Mouse (Mus musculus) ovary, postnatal 10 days (tissue): ENCODE data around the gene Gemin7.
"Not testable (repeated sequence)": the region's sequence is repeated elsewhere in the genome, so short reads cannot be mapped to it uniquely, and the experiment has no call there.

Experiments
- DNase-seq: peaks from one replicate; pipeline ENCODE4 v3.0.0; 2022; ENCODE audit warnings: low spot score

The Gemin7 gene

DNA sequence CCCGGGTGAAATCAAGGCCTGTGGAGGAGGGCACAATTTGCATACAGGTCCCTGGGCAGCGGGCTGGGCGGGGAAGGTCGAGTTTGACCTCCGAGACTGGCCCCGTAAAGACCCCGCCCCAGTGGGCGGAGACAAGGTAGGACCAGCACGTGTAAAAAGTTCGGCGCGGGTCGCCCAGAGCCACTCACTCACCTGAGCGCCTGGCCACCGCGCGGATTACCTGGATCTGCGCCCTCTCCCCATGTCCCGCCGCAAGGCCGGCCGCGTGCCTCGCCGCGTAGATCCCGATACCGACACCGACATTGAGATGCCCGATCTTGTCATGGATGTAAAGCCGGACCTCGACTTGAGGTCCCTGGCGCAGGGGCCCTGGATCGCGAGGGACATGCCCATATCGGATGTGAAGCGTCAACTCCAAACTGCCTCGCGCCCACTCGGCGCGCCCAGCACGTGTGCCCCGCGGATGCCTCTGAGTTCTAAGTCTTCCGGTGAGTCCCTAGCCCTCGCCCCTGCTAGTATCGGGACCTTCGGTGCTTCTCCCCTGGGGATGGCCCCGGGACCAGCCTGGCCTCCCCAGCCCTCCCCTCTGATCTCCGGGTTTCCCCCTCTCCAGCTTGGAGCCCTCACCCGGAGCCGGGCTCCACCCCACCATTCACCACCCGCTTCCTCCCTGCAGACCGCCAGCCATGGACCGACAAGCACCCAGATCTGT is at the start of gene Gemin7, which contains the start of gene Zfp296:
Gene Gemin7 (minus strand): TSS at position 455 of the 712 bp plus-strand sequence.
Gene Zfp296 (plus strand): TSS at position 147 of the 712 bp plus-strand sequence.
- DNase-seq, result no peak

DNA sequence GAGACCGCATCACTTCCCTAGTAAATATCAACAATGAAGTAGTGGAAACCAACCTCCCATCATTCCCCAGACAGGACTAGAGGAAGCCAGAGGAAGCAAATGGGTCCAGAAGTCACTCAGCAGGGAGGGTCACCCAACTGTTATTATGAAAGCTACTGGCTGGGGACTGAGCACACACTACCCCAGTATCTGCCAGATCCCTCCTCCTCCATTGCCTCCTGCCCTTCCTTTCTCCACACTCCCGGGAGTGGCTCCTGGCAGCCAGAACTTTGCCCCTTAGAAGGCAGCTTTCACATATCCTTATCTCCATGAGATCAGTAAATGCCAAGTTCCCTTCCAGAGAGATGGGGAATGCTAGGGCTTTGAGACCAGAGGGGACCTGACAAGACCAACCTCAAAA is 46.0 kb upstream of the Gemin7 start:
- DNase-seq, result no peak

DNA sequence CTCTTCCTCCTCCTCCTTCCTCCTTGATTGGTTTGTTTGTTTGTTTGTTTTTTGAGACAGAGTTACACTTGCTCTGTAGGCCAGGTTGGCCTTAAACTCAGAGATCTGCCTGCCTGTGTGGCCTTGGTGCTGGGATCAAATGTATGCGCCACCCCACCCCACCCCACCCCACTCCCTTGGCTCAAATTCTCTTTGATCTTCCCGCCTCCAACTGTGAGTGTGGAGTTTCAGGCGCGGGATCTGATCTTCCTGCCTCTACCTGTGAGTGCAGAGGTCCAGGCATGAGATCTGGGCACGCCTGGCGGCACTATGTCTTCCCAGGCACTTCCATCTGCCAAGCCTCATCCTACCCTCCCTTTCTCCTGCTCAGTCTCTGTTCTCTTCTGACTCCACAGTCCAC is 44.8 kb upstream of the Gemin7 start:
- DNase-seq, result no peak

DNA sequence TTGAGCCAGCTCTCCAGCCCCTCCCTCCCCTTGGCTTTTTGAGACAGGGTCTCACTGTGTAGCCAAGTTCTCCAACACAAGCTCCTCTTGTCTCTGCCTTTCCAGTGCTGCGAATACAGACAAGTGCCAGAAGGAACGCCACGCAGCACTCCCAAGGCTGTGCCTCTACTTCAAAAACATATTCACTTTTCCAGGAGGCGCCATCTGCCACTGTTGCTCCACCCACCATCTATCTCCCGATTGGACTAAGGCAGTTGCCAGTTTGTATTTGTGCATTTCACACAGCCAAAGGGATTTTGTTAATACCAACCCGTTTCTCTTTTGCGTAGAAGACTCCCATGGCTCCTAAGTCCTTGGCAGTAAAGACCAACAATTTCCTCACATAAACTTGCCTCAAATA is 43.4 kb upstream of the Gemin7 start:
- no peak for DNase-seq

DNA sequence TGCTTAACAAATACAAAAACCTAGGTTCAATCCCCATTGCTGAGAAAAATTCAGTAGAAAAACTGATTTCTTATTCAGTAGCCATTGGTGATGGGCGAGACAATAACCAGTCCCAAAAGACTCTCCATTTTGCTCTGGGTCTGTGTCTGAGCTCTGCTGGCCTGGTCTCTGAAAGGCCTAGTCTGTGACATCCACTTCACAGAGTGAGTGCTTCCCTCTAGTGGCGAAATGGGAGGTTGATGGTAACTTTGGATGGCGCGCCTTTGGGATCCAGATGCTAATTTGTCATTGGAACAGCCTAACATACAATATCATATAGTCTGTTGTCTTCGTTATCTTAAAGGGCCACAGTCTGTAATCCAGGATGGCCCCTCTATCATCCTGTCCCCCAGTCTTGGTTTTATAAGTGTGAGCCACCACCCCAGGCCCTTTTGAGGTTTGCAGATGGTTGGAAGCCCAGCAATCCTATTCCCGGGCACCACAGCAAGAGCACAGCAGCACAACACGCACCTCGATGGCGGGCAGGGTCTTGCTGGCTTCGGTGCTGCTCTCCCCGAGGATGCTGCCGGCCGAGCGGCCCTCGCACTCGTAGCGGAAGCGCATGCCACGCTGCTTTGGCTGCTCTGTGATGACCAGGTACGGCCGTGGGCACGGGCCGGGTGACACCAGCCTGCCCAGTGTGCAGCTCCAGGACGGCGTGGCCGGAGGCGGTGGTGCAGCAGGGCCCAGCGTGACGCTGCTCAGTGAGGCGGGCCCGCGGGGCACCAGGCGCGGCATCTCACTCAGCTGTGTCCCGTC is 41.8 kb upstream of the Gemin7 start:
- peak; percentile 52 for DNase-seq

DNA sequence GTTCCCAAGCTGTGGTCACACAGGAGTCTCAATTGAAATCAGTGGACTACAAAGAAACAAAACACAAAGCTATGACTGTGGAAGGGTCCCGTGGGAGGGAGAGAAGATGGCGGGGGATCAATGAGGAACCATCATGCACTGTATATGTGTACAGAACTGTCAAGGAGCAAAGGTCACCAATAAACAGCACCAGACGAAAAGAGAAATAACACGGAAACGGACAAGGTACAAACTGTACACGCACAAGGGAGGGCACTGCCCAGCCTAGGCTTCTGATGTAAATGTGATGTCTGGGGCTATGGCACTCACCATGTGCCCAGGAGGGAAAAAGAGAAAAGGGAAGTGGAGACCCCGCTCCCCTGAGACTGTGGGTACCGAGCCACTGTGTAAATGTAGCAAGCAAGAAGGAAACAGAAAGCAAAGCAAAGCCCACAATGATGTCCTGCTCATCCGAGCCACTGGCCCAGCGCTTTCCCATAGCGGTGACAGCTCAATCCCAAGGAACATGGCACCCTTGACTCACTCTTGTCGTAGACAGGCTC is 37.7 kb upstream of the Gemin7 start:
- DNase-seq, result no peak

DNA sequence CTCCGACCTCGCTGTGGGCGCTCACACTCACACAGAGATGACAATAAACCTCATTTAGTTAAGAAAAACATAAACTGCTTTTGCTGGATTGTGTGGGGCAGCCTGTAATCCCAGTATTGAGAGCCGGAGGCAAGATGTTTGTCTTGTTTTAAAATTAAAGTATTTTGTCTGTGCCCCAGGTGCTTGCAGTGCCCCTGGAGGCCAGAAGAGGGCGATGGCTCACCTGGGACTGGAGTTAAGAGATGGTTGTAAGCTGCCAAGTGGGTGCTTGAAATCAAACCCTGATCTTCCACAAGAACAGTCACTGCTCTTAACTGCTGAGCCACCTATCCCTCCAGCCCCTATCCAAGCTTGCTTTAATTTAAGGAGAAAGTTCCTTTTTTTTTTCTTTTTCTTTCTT is 33.6 kb upstream of the Gemin7 start:
- no peak for DNase-seq

DNA sequence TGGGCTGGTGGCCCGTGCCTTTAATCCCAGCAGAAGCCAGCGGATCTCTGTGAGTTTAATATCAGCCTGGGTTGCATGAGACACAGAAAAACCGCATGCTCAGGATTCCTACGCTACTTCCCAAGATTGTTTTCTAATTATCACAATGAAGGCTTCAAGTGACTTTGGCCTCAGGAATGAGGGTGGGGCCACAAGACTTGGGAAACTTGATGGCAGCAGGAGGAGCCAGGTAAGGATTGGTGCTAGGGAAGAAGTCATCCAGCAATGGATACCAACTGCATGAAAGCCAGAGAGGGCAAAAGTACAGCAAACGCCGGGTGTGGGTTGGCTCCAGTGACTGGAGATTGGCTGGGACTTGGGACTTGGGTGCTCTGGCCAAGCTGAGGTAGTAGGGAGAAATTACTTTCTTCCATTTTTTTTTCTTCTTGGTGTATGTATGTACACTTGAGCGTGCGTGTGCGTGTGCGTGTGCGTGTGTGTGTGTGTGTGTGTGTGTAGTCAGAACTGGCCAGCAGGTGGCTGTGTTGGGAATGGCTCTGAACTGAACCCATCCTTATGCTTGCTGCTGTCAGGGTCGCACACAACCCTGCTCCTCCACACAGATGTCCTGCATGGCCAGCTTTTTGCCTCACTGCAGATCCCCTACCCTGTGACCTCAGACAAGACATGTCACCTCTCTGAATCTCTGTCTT is 32.4 kb upstream of the Gemin7 start:
- DNase-seq, result no peak

DNA sequence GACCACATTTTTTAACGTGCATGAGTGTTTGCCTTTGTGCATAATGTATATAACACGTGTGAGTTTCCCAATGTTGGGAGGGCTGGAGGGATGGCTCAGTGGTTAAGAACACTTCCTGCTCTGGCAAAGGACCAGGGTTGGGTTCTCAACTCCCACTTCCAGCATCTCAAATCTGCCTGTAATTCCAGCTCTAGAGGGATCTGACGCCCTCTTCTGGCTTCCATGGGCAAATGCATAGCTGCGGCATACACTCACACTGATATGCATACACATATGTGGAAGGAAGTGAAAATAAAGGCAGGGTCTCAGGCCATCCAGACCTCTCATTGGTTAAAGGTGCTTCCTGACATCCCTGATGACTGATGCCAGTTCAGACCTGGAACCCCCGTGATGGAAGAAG is 29.9 kb upstream of the Gemin7 start:
- no peak for DNase-seq

DNA sequence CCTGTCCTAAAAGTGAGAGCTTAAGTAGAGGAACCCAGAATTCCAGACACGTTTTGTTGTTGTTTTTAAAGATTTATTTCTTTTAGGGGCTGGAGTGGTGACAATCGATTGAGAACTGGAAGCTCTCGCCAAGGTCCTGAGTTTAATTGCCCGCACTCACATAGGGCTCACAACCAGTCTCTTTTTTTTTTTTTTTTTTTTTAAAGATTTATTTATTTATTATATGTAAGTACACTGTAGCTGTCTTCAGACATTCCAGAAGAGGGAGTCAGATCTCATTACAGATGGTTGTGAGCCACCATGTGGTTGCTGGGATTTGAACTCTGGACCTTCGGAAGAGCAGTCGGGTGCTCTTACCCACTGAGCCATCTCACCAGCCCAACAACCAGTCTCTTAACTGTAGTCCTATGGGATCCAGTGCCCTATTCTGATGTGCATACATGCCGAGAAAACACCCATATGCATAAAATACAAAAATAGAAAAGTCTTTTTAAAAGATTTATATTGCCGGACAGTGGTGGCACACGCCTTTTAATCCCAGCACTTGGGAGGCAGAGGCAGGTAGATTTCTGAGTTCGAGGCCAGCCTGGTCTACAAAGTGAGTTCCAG is 27.3 kb upstream of the Gemin7 start:
- not testable (repeated sequence) for DNase-seq

DNA sequence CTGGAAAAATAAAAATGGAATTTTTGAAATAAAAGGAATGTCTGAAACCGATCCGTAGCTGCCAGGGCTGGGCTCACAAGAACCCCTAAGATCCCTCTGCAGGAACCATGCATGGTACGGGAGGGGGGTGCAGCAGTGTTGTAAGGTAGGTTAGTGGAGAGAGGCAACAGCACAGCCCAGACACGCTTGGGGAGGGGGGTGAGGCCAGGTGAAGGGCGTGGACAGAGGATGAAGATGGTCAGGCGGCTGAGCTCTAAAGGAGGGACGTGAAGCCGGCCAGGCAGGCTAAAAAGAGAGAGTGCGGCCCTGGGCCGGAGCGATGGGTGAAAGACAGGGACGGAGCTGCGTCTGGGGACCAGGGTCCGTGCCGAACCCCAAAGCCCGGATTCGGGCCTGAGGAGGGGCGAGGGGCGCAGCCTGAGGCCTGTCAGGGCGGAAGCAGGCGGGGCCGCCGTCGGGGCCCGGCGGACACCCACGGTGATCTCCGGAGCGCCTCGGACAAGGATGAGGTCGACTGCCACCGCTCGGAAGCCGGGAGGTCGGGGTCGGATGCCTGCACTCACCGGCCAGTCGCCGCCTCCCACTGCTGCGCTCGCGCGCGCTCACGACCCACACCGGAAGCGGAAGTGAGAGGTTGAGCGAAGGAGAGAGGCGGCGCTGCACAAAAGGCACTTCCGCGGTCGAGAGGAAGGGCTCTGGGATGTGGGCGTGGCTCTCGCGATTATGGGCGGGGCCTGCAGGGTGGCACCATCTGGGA is 26.6 kb upstream of the Gemin7 start, which contains the start of gene Clasrp:
Gene Clasrp (minus strand): TSS at position 638 of the 757 bp plus-strand sequence.
- peak; percentile 85 for DNase-seq

DNA sequence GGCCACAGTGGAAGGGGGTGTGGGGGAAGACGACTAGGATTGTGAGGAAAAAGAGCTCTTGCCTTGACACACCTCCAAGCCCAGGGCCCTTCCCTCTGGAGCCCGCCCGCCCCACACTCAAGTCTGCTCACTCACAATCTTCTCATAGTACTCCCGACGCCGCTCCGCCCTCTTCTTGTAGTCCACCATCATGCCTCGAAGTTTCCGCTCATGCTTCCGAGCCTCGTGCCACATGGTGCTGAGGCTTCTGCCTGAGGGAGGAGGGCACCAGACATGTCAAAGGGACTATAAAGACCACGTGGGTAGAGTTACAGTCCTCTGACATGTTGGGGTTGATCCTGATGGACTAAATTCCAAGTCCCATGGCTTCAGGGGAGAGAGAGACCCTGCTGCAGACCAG is 25.7 kb upstream of the Gemin7 start:
- DNase-seq, result no peak

DNA sequence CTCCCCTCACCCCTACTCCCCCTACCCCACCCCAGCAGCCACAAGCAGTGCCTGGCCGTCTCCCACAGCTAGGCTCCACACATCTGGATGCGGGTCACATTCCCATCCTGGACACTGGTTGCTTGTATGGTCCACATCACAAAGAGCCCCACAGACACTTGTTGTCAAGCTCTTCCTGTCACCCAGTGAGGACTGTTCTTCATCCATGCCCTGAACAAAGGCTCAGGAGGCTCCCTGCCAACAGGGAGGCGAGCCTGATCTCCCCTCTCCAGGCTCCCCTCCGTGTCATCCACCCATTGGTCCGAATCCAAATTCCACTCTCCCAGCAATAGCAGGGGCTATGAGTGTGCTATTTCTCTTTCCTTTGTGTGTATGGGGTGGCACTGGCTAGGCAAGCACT is 23.2 kb upstream of the Gemin7 start:
- no peak for DNase-seq

DNA sequence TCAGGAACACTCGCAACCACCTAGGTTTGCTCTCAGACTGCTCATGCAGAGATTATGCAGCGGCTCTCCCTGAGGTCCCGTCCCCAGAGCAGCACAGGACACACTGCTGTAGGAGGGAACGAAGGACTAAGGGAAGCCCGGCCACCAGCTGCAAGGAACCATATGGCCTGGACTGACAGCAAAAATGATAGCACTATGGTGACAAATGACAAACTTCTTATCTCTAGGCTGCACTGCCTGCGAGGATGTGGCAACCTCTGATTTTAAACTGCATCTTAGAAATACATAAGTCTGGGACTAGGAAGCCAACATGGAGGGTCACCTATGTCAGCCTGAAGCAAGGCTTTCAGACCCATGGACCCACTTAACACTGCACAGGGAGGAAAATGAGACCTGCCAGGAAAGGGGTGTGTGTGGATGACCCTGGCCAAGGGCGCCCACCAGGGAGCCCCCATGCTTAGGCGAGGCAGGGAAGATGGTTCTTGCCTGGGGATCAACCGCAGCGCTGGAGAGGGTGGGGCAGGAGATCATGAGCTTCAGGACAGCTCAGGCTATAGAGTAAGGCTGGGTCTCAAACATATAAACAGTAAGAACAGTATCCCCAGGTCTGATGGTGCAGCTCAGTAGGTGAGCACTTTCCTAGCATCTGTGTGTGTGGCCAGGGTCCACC is 15.8 kb upstream of the Gemin7 start:
- no peak for DNase-seq

DNA sequence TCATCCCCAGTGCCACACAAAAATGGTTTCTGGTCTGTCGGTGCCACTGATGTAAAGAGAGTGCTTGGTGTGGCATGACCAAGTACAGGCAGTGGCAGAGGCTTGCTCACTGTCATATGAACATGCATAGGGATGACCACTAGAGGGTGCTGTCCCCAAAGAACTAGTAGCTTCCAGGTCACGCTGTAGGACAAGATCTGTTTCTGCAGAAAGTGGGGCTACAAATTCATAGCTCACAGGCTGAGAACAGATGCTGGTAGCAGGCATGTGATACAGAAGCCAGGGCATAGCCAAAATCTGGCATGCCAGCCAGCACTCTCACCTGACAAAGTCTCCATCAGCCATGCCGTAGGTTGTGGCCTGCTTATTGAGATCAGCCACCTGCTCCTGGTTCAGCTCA is 12.5 kb upstream of the Gemin7 start:
- DNase-seq, result no peak

DNA sequence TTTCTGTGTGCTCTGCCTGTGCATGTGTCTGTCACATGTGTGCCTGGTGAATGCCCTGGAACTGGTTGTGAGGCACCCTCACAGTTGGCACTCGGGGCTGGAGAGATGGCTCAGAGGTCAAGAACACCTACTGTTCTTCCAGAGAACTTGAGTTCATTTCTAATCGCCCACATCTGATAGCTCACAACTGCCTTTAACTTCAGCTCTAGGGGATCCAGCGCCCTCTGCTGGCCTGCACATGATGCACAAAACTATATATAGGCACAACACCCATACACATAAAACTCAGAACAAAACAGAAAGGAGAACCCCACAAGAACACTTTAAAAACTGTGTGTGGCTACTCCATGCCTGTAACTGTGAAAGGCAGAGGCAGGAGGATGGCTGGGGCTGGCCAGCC is 11.8 kb upstream of the Gemin7 start:
- no peak for DNase-seq

DNA sequence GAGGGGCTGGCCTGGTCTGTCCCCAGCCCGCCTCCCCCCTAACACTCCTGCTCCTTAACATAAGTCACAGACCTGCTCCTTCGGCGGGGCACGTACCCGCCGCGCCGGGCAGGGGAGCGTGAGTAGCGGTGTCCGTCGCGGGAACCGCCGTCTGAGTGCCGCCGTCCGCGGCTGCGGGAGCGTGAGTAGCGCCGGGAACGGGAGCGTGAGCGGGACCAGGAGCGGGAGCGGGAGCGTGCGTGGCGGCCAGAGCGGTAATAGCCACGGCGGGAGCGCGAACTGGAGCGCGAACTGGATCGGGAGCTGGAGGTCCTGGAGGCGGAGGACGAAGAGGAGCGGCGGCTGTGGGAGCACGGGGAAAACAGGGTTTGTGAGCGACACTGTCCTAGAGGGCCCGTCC is 8.9 kb upstream of the Gemin7 start:
- DNase-seq, result no peak

DNA sequence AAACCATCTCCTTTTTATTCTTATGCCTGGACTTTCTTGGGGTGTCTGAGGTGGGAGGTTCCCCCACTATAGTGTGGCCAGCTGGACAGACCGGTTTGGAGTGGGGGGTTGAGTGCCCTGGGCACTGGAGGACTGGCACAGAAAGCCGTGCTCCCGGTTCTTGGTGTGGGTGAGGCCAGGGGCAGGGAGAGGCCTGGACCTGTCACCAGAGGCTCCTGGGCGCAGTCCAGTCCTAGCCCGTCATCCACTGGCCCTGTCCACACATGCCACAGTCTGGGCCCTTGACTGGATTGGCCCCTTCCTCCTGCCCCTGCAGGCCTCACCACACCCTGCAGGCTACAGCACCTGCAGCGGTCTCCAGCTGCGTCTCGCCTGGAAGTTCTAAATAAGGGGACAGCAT is 3.2 kb upstream of the Gemin7 start:
- no peak for DNase-seq

DNA sequence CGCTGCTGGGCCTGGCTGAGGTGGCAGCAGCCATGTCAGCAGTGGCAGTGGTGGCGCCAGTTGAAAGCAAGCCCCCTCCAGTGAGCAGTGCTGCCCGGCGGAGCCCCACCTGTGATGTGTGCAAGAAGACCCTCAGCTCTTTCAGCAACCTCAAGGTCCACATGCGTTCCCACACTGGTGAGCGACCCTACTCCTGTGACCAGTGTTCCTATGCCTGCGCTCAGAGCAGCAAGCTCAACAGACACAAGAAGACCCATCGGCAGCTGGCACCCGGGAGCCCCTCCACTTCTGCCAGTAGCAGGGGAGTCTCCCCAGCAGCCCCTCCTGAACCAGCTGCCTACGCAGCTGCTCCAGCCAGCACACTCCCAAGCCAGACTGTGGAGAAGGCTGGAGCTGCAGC is 2.4 kb upstream of the Gemin7 start:
- no peak for DNase-seq

DNA sequence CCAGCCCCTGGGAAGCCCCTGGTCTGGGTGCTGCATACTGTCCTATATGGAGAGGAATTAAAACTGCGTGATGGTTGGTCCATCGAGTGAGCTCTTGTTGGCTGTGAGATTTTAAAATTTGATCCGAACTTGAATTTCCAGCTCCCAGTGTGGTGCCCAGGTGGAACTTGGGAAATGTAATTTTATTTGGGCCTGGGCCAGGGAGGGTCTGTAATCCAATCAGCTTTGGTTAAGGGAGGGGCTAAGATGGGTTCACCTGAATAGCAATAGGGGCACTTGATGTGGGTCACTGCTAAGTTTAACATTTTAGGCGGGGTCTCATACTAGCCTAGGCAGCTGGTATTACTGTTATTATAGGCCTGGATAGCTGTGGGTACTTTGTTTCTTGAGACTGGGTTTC is 1.0 kb upstream of the Gemin7 start:
- no peak for DNase-seq

DNA sequence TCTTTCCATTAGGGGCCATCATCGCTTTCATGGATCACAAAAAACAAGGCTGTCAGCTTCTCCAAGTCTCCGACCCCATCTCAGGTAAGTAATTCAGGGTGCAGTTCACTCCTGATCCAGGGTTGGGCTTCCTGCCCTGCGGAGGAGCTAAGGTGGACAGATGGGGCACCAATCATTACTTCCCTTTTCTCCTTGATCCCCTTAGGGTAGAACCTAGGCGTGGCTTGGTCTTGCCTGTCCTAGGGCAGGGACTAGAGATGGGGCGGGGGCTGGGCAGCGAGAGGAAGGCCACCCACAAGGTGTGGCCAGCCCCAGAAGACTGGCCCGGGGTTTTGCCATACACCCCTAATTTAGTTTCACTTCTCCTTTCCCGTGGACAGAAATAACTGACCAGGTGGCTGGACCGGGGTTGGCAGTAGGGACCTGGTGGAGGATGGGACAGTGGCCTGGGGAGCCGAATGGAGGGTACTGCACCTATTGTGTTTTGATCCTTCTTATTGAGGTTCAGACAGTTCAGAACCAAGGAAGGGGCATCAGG is 551 bp upstream of the Gemin7 start:
- no peak for DNase-seq
